In the genomic region with DNA sequence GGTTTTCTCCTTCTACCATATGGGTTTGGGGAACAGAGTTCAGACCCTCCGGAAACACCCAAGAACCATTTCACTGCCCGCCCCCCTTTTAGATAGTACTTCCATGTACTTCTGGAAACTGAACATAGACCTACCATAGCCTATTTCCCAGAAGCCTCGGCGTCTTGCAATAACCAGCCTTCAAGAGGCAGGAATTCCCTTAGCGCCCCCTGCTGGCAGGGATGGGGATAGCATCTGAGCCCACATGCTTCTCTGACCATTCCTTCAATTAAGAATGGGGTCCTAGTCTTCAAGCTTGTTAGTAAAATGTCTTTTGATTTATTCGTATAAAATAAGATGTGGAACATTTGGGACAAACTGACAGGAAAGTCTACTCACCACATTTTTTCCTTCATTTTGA, we compare ENCODE assay signal across 8 mouse cellular contexts.
DNase-seq lines count a peak whose midpoint lies in the region; ATAC-seq and TF ChIP-seq lines count a peak whose summit lies in the region.

No protein-coding gene starts in this region.

- H3K4me2 ChIP-seq in forebrain, postnatal 0 days (ENCODE audit: low read depth) = no peak overlapping the region
- no peak overlapping the region for H3K4me2 ChIP-seq in forebrain, embryonic 12.5 days
- H3K4me2 ChIP-seq in midbrain, postnatal 0 days (ENCODE audit: low read depth, low read length, poor library complexity, severe bottlenecking) = no peak overlapping the region

- H3K9ac ChIP-seq in forebrain, postnatal 0 days = no peak overlapping the region
- H3K9ac ChIP-seq in forebrain, embryonic 12.5 days = no peak overlapping the region
- H3K9ac ChIP-seq in midbrain, postnatal 0 days (replicated peaks; ENCODE audit: low read length, poor library complexity, severe bottlenecking) = no peak overlapping the region

- no peak overlapping the region for H3K4me3 ChIP-seq in forebrain, postnatal 0 days (ENCODE audit: low read depth, low read length)
- H3K4me3 ChIP-seq in forebrain, embryonic 12.5 days (replicated peaks) = no peak overlapping the region
- no peak overlapping the region for H3K4me3 ChIP-seq in midbrain, postnatal 0 days (ENCODE audit: low read depth, low read length)

- no peak overlapping the region for H3K27ac ChIP-seq in forebrain, postnatal 0 days (ENCODE audit: low read depth, low read length)
- H3K27ac ChIP-seq in forebrain, embryonic 12.5 days = no peak overlapping the region
- no peak overlapping the region for H3K27ac ChIP-seq in midbrain, postnatal 0 days (ENCODE audit: low read depth, low read length)

- peak; percentile 78 for TF ChIP-seq CTCF in forebrain, postnatal 0 days (IDR thresholded peaks at IDR 0.05; ENCODE audit: low read depth)
- peak; percentile 84 for TF ChIP-seq CTCF in midbrain, postnatal 0 days (IDR thresholded peaks at IDR 0.05)

- no peaks in the 10 kb centered on the region for H3K36me3 ChIP-seq in forebrain, postnatal 0 days (ENCODE audit: insufficient read depth)
- no peaks in the 10 kb centered on the region for H3K36me3 ChIP-seq in forebrain, embryonic 12.5 days (replicated peaks)
- no peaks in the 10 kb centered on the region for H3K36me3 ChIP-seq in midbrain, postnatal 0 days (ENCODE audit: insufficient read depth, low read length)

- ATAC-seq in forebrain, postnatal 0 days = no peak
- no peak for ATAC-seq in forebrain, embryonic 12.5 days (ENCODE audit: low FRiP score)
- no peak for ATAC-seq in midbrain, postnatal 0 days (ENCODE audit: low FRiP score)
- no peak for ATAC-seq in frontal cortex, adult (ENCODE audit: low TSS enrichment)

- H3K4me1 ChIP-seq in forebrain, postnatal 0 days (ENCODE audit: insufficient read depth) = no peaks in the 10 kb centered on the region
- peaks cover 17% of the 10 kb centered on the region for H3K4me1 ChIP-seq in forebrain, embryonic 12.5 days
- no peaks in the 10 kb centered on the region for H3K4me1 ChIP-seq in midbrain, postnatal 0 days (ENCODE audit: insufficient read depth, low read length)

- H3K27me3 ChIP-seq in forebrain, postnatal 0 days (ENCODE audit: insufficient read depth, low read length) = no peaks in the 10 kb centered on the region
- no peaks in the 10 kb centered on the region for H3K27me3 ChIP-seq in forebrain, embryonic 12.5 days
- no peaks in the 10 kb centered on the region for H3K27me3 ChIP-seq in midbrain, postnatal 0 days (ENCODE audit: insufficient read depth, low read length)

- no peaks in the 10 kb centered on the region for H3K9me3 ChIP-seq in forebrain, postnatal 0 days (ENCODE audit: low read length)
- no peaks in the 10 kb centered on the region for H3K9me3 ChIP-seq in forebrain, embryonic 12.5 days
- no peaks in the 10 kb centered on the region for H3K9me3 ChIP-seq in midbrain, postnatal 0 days (ENCODE audit: low read length)

- WGBS in forebrain, postnatal 0 days = 58% methylated on average over 6 of the region's 6 CpGs
- WGBS in forebrain, embryonic 12.5 days = 55% methylated on average over 6 of the region's 6 CpGs
- WGBS in midbrain, postnatal 0 days = 57% methylated on average over 6 of the region's 6 CpGs

- DNase-seq in forebrain, postnatal 0 days = peak; percentile 34
- DNase-seq in ovary, postnatal 36 days (ENCODE audit: low spot score) = peak; percentile 47
- DNase-seq in ovary, postnatal 14 days (ENCODE audit: low spot score) = no peak
- peak; percentile 71 for DNase-seq in adrenal gland, postnatal 25 days
- DNase-seq in induced T-regulatory cell, adult 2 months (ENCODE audit: low read depth) = peak; percentile 77
- DNase-seq in midbrain, postnatal 0 days (ENCODE audit: low spot score) = peak; percentile 51
